Mouse (Mus musculus): Measurements from ENCODE around the gene Apopt1. TPM values are rescaled to one million over a fixed set of nuclear protein-coding genes. Genes with fewer than 3 reads are reported as not detected.

Gene Apopt1
- polyA plus RNA-seq, 1 experiment = 54.6 TPM

- TF ChIP-seq POLR2AphosphoS2 (IDR thresholded peaks at IDR 0.05; ENCODE audit: insufficient read length, low read depth) (no peak), CEBPB (IDR thresholded peaks at IDR 0.05; ENCODE audit: insufficient read depth, poor library complexity, severe bottlenecking) (no peak), MYOG (IDR thresholded peaks at IDR 0.05; ENCODE audit: control insufficient read depth in 1 of 3, insufficient read depth in 1 of 3, insufficient read length in 2 of 3, low read depth in 2 of 3) (no peak), REST (IDR thresholded peaks at IDR 0.05; ENCODE audit: insufficient read depth, insufficient read length) (no peak), MYOD1 (IDR thresholded peaks at IDR 0.05; ENCODE audit: control insufficient read depth in 1 of 3, insufficient read length in 2 of 3, low read depth in 2 of 3) (no peak), TCF3 (IDR thresholded peaks at IDR 0.05; ENCODE audit: insufficient read length, low read depth) (no peak), E2F4 (IDR thresholded peaks at IDR 0.05; ENCODE audit: insufficient read depth) (no peak), TCF12 (IDR thresholded peaks at IDR 0.05; ENCODE audit: insufficient read depth, poor library complexity, severe bottlenecking) (no peak), SRF (IDR thresholded peaks at IDR 0.05; ENCODE audit: control insufficient read depth, insufficient read length, low read depth) (no peak), USF1 (IDR thresholded peaks at IDR 0.05; ENCODE audit: low read depth) (no peak)
- Histone ChIP-seq H3K4me3 (no peak overlapping the region), H3ac (ENCODE audit: control insufficient read depth, insufficient read length) (no peak overlapping the region), H3K79me2 (ENCODE audit: control insufficient read depth, insufficient read depth) (peaks cover 8% of the 10 kb centered on the region), H3K4me2 (ENCODE audit: low read depth) (no peak overlapping the region), H3K27me3 (ENCODE audit: control insufficient read depth, insufficient read depth, insufficient read length) (no peaks in the 10 kb centered on the region), H3K36me3 (ENCODE audit: control insufficient read depth, insufficient read depth) (no peaks in the 10 kb centered on the region)
Observed at GRCm38 (mm10) chr12:111754710-111755109, 41.6 kb downstream of the Apopt1 start.

DNA sequence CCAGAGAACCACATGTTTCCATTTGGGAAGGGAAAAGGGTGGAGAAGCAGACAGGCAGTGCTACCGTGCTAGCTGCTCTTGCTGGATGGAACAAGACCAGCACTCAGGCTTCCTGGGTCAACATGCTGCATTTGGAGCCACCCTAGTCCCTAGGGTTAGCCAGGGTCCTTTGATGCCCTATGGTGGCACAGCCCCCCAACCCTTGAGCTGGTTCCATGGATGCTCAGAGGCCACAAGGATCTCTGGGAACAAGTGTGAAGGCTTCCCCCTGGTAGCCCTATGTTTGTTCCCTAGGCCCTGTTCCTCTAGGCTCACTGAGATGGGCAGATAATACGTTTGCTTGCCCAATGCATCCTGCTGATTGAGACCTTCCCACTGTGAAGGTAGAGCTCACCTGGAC is 42.2 kb downstream of the Apopt1 start:
- Histone ChIP-seq H3K4me3 (no peak overlapping the region), H3K27me3 (ENCODE audit: control insufficient read depth, insufficient read depth, insufficient read length) (no peaks in the 10 kb centered on the region), H3K36me3 (ENCODE audit: control insufficient read depth, insufficient read depth) (no peaks in the 10 kb centered on the region), H3K79me2 (ENCODE audit: control insufficient read depth, insufficient read depth) (peaks cover 12% of the 10 kb centered on the region), H3ac (ENCODE audit: control insufficient read depth, insufficient read length) (no peak overlapping the region), H3K4me2 (ENCODE audit: low read depth) (peak overlapping the region; percentile 50)
- TF ChIP-seq REST (IDR thresholded peaks at IDR 0.05; ENCODE audit: insufficient read depth, insufficient read length) (no peak), E2F4 (IDR thresholded peaks at IDR 0.05; ENCODE audit: insufficient read depth) (no peak), TCF3 (IDR thresholded peaks at IDR 0.05; ENCODE audit: insufficient read length, low read depth) (no peak), MYOD1 (IDR thresholded peaks at IDR 0.05; ENCODE audit: control insufficient read depth in 1 of 3, insufficient read length in 2 of 3, low read depth in 2 of 3) (no peak), TCF12 (IDR thresholded peaks at IDR 0.05; ENCODE audit: insufficient read depth, poor library complexity, severe bottlenecking) (no peak), MAX (IDR thresholded peaks at IDR 0.05; ENCODE audit: low read depth) (no peak), MYOG (IDR thresholded peaks at IDR 0.05; ENCODE audit: control insufficient read depth in 1 of 3, insufficient read depth in 1 of 3, insufficient read length in 2 of 3, low read depth in 2 of 3) (no peak), POLR2A (IDR thresholded peaks at IDR 0.05; ENCODE audit: insufficient read length, low read depth) (no peak), SRF (IDR thresholded peaks at IDR 0.05; ENCODE audit: control insufficient read depth, insufficient read length, low read depth) (no peak), CEBPB (IDR thresholded peaks at IDR 0.05; ENCODE audit: insufficient read depth, poor library complexity, severe bottlenecking) (no peak), USF1 (IDR thresholded peaks at IDR 0.05; ENCODE audit: low read depth) (no peak), POLR2AphosphoS2 (IDR thresholded peaks at IDR 0.05; ENCODE audit: insufficient read length, low read depth) (no peak)

DNA sequence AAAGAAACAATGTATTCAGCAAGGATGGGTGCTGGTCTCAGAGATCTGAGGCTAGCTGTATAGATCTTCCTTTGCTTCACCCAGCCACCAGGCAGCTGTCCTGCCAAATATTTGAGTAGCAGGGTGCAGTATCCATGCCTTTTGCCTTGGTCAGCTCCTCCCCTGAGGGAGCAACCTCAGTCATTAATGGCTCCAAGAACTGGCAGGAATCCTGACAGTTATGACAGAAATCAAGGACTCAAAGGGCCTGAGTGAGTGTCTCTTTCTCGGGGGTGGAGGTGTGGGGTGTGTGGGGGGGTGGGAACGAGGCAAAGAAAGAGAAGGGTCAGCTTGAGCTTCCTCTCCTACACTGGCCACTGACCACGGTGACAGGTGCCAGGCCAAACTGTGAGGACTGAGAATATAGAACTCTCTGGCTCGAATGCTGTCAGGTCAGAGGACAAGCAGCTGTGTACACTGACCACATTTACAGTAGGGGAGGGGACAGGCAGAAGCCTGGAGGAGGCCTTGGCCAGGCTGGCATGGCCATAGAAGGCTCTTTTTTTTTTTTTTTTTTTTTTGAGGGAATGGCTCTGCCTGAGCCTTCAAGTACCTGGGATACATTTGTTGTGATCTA is 43.1 kb downstream of the Apopt1 start:
- H3K27me3 ChIP-seq (ENCODE audit: control insufficient read depth, insufficient read depth, insufficient read length) = no peaks in the 10 kb centered on the region
- TF ChIP-seq MYOG (IDR thresholded peaks at IDR 0.05; ENCODE audit: control insufficient read depth in 1 of 3, insufficient read depth in 1 of 3, insufficient read length in 2 of 3, low read depth in 2 of 3) (peak; percentile 69 to 90 (median 80)), MAX (IDR thresholded peaks at IDR 0.05; ENCODE audit: low read depth) (no peak), POLR2A (IDR thresholded peaks at IDR 0.05; ENCODE audit: insufficient read length, low read depth) (no peak), TCF3 (IDR thresholded peaks at IDR 0.05; ENCODE audit: insufficient read length, low read depth) (peak; percentile 26), MYOD1 (IDR thresholded peaks at IDR 0.05; ENCODE audit: control insufficient read depth in 1 of 3, insufficient read length in 2 of 3, low read depth in 2 of 3) (peak; percentile 74 to 90 (median 90)), SRF (IDR thresholded peaks at IDR 0.05; ENCODE audit: control insufficient read depth, insufficient read length, low read depth) (peak; percentile 52), REST (IDR thresholded peaks at IDR 0.05; ENCODE audit: insufficient read depth, insufficient read length) (no peak), TCF12 (IDR thresholded peaks at IDR 0.05; ENCODE audit: insufficient read depth, poor library complexity, severe bottlenecking) (peak; percentile 73), E2F4 (IDR thresholded peaks at IDR 0.05; ENCODE audit: insufficient read depth) (no peak), USF1 (IDR thresholded peaks at IDR 0.05; ENCODE audit: low read depth) (no peak)
- H3K79me2 ChIP-seq (ENCODE audit: control insufficient read depth, insufficient read depth) = peaks cover 21% of the 10 kb centered on the region
- H3ac ChIP-seq (ENCODE audit: control insufficient read depth, insufficient read length) = no peak overlapping the region
- H3K36me3 ChIP-seq (ENCODE audit: control insufficient read depth, insufficient read depth) = no peaks in the 10 kb centered on the region
- no peak overlapping the region for H3K4me3 ChIP-seq
- H3K4me2 ChIP-seq (ENCODE audit: low read depth) = peak overlapping the region; percentile 69

- H3K36me3 ChIP-seq (ENCODE audit: control insufficient read depth, insufficient read depth) = no peaks in the 10 kb centered on the region
- peaks cover 26% of the 10 kb centered on the region for H3K79me2 ChIP-seq (ENCODE audit: control insufficient read depth, insufficient read depth)
- H3K4me2 ChIP-seq (ENCODE audit: low read depth) = peak overlapping the region; percentile 69
- no peak overlapping the region for H3ac ChIP-seq (ENCODE audit: control insufficient read depth, insufficient read length)
- TF ChIP-seq MAX (IDR thresholded peaks at IDR 0.05; ENCODE audit: low read depth) (no peak), SRF (IDR thresholded peaks at IDR 0.05; ENCODE audit: control insufficient read depth, insufficient read length, low read depth) (no peak), E2F4 (IDR thresholded peaks at IDR 0.05; ENCODE audit: insufficient read depth) (no peak), TCF12 (IDR thresholded peaks at IDR 0.05; ENCODE audit: insufficient read depth, poor library complexity, severe bottlenecking) (no peak), TCF3 (IDR thresholded peaks at IDR 0.05; ENCODE audit: insufficient read length, low read depth) (no peak), POLR2AphosphoS2 (IDR thresholded peaks at IDR 0.05; ENCODE audit: insufficient read length, low read depth) (peak; percentile 12), USF1 (IDR thresholded peaks at IDR 0.05; ENCODE audit: low read depth) (no peak), REST (IDR thresholded peaks at IDR 0.05; ENCODE audit: insufficient read depth, insufficient read length) (peak; percentile 87), MYOG (IDR thresholded peaks at IDR 0.05; ENCODE audit: control insufficient read depth in 1 of 3, insufficient read depth in 1 of 3, insufficient read length in 2 of 3, low read depth in 2 of 3) (peak in 1 of 3 experiments; percentile 78), MYOD1 (IDR thresholded peaks at IDR 0.05; ENCODE audit: control insufficient read depth in 1 of 3, insufficient read length in 2 of 3, low read depth in 2 of 3) (peak in 2 of 3 experiments; percentile 22 to 67), CEBPB (IDR thresholded peaks at IDR 0.05; ENCODE audit: insufficient read depth, poor library complexity, severe bottlenecking) (no peak), POLR2A (IDR thresholded peaks at IDR 0.05; ENCODE audit: insufficient read length, low read depth) (no peak)
- no peak overlapping the region for H3K4me3 ChIP-seq
- no peaks in the 10 kb centered on the region for H3K27me3 ChIP-seq (ENCODE audit: control insufficient read depth, insufficient read depth, insufficient read length)
Observed at GRCm38 (mm10) chr12:111756698-111757082, 43.6 kb downstream of the Apopt1 start.

Measured in myocyte (in vitro differentiated cells).